Mouse (Mus musculus) bone marrow, adult 2 months (tissue): ENCODE data around the gene Cpm.
"Not testable (repeated sequence)": the region's sequence is repeated elsewhere in the genome, so short reads cannot be mapped to it uniquely, and the experiment has no call there.

Experiments
- CTCF ChIP-seq: fragments of 200-500 bp; IDR thresholded peaks from 2 replicates; pipeline ENCODE4 v1.5.1; 2011; ENCODE audit warnings: low read length, control low read depth; ENCODE audit not compliant: control insufficient read depth, insufficient read depth
- POLR2A ChIP-seq: fragments of 200-500 bp; IDR thresholded peaks from 2 replicates; pipeline ENCODE4 v1.6.1; 2011; ENCODE audit warnings: low read depth, mild to moderate bottlenecking, control low read depth, low read length, borderline replicate concordance; ENCODE audit not compliant: control insufficient read depth

GRCm38 (mm10) chr10:117733626-117734025 is 104.3 kb downstream of the Cpm start:
- not testable (repeated sequence) for TF ChIP-seq CTCF, POLR2A
